Mouse (Mus musculus) heart, postnatal 0 days (tissue): ENCODE results near the gene Rfc2.

Source experiments
- CTCF ChIP-seq: IDR thresholded peaks from 2 replicates; pipeline ENCODE4 v1.5.1; 2016; ENCODE audit warnings: antibody characterized with exemption, control low read depth, low read depth
- EP300 ChIP-seq: IDR thresholded peaks from 2 replicates; pipeline ENCODE4 v1.6.1; 2016; ENCODE audit warnings: antibody characterized with exemption, low read depth

DNA sequence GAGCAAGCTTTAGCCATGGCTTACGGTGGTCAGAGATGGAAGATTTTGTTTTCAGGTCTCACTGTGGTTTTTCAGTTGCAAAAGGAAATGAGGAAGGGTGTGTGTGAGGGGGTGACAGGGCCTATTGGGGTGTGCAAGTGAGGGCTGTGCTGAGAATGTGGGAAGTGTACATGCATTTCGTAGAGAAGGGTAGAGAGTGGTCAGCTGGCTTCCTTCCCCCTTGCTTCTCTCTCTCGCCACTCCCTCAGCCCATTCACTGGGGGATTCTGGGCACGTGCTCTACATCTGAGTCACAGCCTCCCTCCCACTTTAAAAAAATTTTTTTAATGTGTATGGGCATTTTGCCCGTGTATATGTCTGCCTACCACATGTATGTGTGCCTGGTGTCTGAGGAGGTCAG is 26.0 kb downstream of the Rfc2 start:
- TF ChIP-seq CTCF = no peak
- no peak for TF ChIP-seq EP300
